Mouse (Mus musculus): ENCODE measurements around the gene Fam32a. TPM values are rescaled to one million over a fixed set of nuclear protein-coding genes. Genes with fewer than 3 reads are reported as not detected.

Fam32a gene
- 28.2 and 41.6 TPM in 2 replicates for total RNA-seq (2012; rRNA removed)

DNA sequence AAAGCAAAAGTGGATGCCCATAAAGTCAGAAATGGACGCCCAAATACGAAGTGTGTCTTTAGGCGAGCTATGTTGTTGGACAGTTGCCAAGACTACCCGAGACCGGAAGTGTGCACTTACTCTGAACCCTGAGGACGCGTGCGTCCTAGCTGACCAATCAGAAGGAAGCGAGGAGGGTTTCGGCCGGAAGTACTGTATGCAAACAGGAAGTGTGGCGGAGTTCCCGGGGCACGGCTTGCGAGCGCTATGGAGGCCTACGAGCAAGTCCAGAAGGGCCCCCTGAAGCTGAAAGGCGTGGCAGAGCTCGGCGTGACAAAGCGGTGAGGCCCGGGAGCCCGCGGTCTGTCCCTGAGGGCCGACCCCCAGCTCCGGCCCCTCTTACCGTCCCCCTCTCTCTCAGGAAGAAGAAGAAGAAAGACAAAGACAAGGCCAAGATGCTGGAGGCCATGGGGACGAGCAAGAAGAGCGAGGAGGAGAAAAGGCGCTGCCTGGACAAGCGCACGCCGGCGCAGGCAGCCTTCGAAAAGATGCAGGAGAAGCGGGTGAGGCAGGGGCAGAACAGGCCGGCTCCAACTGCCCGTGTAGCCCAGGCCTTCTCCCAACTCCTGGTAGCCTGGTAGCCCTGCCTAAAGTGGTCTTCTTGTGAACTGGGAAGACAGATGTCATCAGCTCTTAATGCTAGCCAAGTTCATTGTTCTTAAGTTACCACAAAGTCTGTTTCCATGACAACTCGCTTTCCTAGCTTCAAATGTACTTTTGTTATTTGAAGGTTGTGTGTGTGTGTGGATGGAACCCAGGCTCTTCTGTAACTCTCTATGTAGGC is at the start of gene Fam32a:
Fam32a (plus strand) TSS at position 190 of the 823 bp plus-strand sequence.
- Histone ChIP-seq H3K4me1 (ENCODE audit: control insufficient read depth in 2 of 2, insufficient read depth in 2 of 2, low read length in 2 of 2, poor library complexity in 1 of 2) (peaks cover 0 to 6% of the 10 kb centered on the region in 2 experiments; a peak in 2 of 4 replicates), H3K36me3 (ENCODE audit: control insufficient read depth, insufficient read depth, low read length, poor library complexity, severe bottlenecking) (peaks cover 9% of the 10 kb centered on the region; the same call in 1 of the 2 replicates), H3K9me3 (ENCODE audit: control insufficient read depth, insufficient read depth, low read depth, low read length) (no peaks in the 10 kb centered on the region), H3K9ac (ENCODE audit: insufficient read depth, low read depth, low read length, poor library complexity, severe bottlenecking) (peak within 1 kb of the TSS; percentile 88), H3K27ac (ENCODE audit: insufficient read depth, low read depth, low read length, poor library complexity, severe bottlenecking) (peak within 1 kb of the TSS; percentile 73), H3K4me3 (ENCODE audit: insufficient read depth in 1 of 2, low read depth in 1 of 2, low read length in 2 of 2, poor library complexity in 1 of 2, severe bottlenecking in 1 of 2) (peak within 1 kb of the TSS; percentile 78 to 83)
- in situ Hi-C loops (cut with MboI; ENCODE audit: low sequenced_read_pairs in 2 of 2, unreplicated experiment in 2 of 2), result no loop called here
- DNase-seq (ENCODE audit: low read depth, low spot score), result peak; percentile 94
- no peak for TF ChIP-seq CHD2 (IDR thresholded peaks at IDR 0.05; ENCODE audit: low read depth, low read length)
- peak; percentile 46; the same call in 1 of the 2 replicates for TF ChIP-seq HCFC1 (IDR thresholded peaks at IDR 0.05; ENCODE audit: borderline replicate concordance, insufficient read depth, low read length)
- TF ChIP-seq ZNF384 (IDR thresholded peaks at IDR 0.05; ENCODE audit: low read depth, low read length), result no peak

DNA sequence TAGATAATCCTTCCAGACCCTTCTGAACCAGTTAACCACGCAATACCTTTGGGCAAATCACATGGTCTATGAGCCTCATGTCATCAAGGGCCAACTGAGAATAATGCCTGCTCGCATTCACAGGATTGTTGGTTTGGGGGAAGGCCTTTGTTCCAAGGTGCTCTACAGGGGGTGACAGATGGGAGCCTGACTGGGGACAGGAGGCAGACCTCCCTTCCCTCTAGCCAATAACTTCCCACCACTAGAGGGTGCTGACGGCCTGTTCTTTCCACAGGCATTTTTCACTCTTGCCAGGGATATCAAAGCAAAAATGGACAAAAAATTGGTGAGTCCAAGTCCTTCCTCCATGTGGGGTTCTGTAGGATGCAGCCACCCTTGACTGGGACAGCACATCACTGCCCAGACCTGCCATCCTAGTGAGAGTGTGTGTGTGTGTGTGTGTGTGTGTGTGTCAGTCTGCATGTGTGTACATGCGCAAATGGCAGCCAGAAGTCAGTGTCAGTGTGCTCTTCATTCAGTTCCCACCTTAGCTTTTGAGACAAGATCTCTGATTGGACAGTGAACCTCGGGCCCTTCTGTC is 42.1 kb upstream of the Fam32a start:
- Histone ChIP-seq H3K9me3 (ENCODE audit: control insufficient read depth, insufficient read depth, low read depth, low read length) (no peaks in the 10 kb centered on the region), H3K4me3 (ENCODE audit: insufficient read depth in 1 of 2, low read depth in 1 of 2, low read length in 2 of 2, poor library complexity in 1 of 2, severe bottlenecking in 1 of 2) (no peak overlapping the region), H3K36me3 (ENCODE audit: control insufficient read depth, insufficient read depth, low read length, poor library complexity, severe bottlenecking) (peaks cover 52% of the 10 kb centered on the region), H3K27ac (ENCODE audit: insufficient read depth, low read depth, low read length, poor library complexity, severe bottlenecking) (no peak overlapping the region), H3K9ac (ENCODE audit: insufficient read depth, low read depth, low read length, poor library complexity, severe bottlenecking) (no peak overlapping the region), H3K4me1 (ENCODE audit: control insufficient read depth in 2 of 2, insufficient read depth in 2 of 2, low read length in 2 of 2, poor library complexity in 1 of 2) (no peaks in the 10 kb centered on the region)
- no peak for TF ChIP-seq MAFK (IDR thresholded peaks at IDR 0.05; ENCODE audit: insufficient read depth, low read depth, low read length)
- no peak for TF ChIP-seq ZNF384 (IDR thresholded peaks at IDR 0.05; ENCODE audit: low read depth, low read length)
- no peak for TF ChIP-seq HCFC1 (IDR thresholded peaks at IDR 0.05; ENCODE audit: borderline replicate concordance, insufficient read depth, low read length)
- no peak for TF ChIP-seq CHD2 (IDR thresholded peaks at IDR 0.05; ENCODE audit: low read depth, low read length)
- TF ChIP-seq ZC3H11A (IDR thresholded peaks at IDR 0.05; ENCODE audit: borderline replicate concordance, low read depth, low read length), result 0 out of 2 replicates have a peak, but pooled peaks have one; percentile 48
- in situ Hi-C loops (cut with MboI; ENCODE audit: low sequenced_read_pairs in 2 of 2, unreplicated experiment in 2 of 2), result no loop called here
- peak; percentile 40 for DNase-seq (ENCODE audit: low read depth, low spot score)

DNA sequence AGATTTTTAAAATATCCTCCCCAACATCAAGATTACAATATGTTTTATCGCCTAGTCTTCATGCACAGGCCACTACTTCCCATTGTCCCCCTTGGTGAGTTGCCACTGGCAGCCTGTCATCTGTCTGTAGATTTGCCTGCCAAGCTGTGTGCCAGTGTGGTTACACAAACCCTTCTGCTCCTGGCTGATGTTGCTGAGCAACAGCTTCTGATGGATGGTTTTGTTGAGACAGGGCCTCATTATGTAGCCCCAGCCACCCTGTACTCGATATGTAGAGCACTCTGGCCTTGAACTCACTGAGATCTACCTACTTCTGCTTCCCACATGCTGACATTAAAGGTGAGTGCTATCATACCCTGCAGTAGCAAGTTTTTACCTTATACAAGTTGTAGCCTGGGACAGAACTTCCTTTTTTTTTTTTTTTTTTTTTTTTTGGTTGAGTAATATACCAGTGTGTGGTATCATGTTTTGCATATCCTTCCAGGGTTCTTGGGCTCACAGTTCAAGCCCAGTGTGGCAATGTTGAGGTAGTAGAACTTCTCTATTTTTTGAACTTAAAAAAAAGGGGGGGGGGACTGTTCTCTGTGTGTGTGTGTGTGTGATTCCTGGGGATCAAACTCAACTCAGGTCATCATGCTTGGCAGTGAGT is 35.9 kb upstream of the Fam32a start:
- no peak for DNase-seq (ENCODE audit: low read depth, low spot score)
- H3K9ac ChIP-seq (ENCODE audit: insufficient read depth, low read depth, low read length, poor library complexity, severe bottlenecking), result no peak overlapping the region
- H3K36me3 ChIP-seq (ENCODE audit: control insufficient read depth, insufficient read depth, low read length, poor library complexity, severe bottlenecking), result peaks cover 16% of the 10 kb centered on the region
- H3K4me3 ChIP-seq (ENCODE audit: insufficient read depth in 1 of 2, low read depth in 1 of 2, low read length in 2 of 2, poor library complexity in 1 of 2, severe bottlenecking in 1 of 2), result no peak overlapping the region
- H3K9me3 ChIP-seq (ENCODE audit: control insufficient read depth, insufficient read depth, low read depth, low read length), result no peaks in the 10 kb centered on the region
- no peak overlapping the region for H3K27ac ChIP-seq (ENCODE audit: insufficient read depth, low read depth, low read length, poor library complexity, severe bottlenecking)
- H3K4me1 ChIP-seq (ENCODE audit: control insufficient read depth in 2 of 2, insufficient read depth in 2 of 2, low read length in 2 of 2, poor library complexity in 1 of 2), result no peaks in the 10 kb centered on the region
- in situ Hi-C loops (cut with MboI; ENCODE audit: low sequenced_read_pairs in 2 of 2, unreplicated experiment in 2 of 2), result no loop called here
- no peak for TF ChIP-seq ZC3H11A (IDR thresholded peaks at IDR 0.05; ENCODE audit: borderline replicate concordance, low read depth, low read length)

DNA sequence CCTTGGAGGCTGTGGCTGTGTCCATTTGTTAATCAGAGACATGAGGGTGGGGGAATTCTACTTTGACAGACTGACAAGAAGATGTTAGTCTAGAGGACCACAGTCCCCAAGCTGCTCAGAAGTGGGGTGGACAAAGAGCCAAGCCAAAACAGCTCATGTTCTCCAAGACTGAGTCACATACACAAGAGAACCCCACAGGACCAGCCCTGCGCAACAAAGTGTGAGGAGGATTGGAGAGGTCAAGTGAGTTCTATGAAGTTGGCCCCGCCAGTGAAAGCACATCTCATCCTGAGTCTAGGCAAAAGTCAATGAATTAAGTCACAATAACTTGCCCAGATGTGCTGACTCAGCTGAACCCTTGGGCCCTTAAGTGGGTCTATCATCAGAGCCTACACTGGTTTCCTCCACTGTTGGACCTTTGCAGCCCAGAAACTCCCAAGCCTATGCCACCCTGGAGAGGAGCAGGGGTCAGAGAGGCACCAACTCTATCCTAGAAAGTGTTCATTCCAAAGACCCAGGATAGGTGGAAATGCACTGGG is 31.7 kb upstream of the Fam32a start:
- Histone ChIP-seq H3K27ac (ENCODE audit: insufficient read depth, low read depth, low read length, poor library complexity, severe bottlenecking) (no peak overlapping the region), H3K4me1 (ENCODE audit: control insufficient read depth in 2 of 2, insufficient read depth in 2 of 2, low read length in 2 of 2, poor library complexity in 1 of 2) (no peaks in the 10 kb centered on the region), H3K4me3 (ENCODE audit: insufficient read depth in 1 of 2, low read depth in 1 of 2, low read length in 2 of 2, poor library complexity in 1 of 2, severe bottlenecking in 1 of 2) (no peak overlapping the region), H3K9ac (ENCODE audit: insufficient read depth, low read depth, low read length, poor library complexity, severe bottlenecking) (no peak overlapping the region), H3K9me3 (ENCODE audit: control insufficient read depth, insufficient read depth, low read depth, low read length) (no peaks in the 10 kb centered on the region), H3K36me3 (ENCODE audit: control insufficient read depth, insufficient read depth, low read length, poor library complexity, severe bottlenecking) (no peaks in the 10 kb centered on the region)
- no peak for DNase-seq (ENCODE audit: low read depth, low spot score)
- in situ Hi-C loops (cut with MboI; ENCODE audit: low sequenced_read_pairs in 2 of 2, unreplicated experiment in 2 of 2), result no loop called here
- TF ChIP-seq CHD2 (IDR thresholded peaks at IDR 0.05; ENCODE audit: low read depth, low read length) (no peak), MAFK (IDR thresholded peaks at IDR 0.05; ENCODE audit: insufficient read depth, low read depth, low read length) (peak; percentile 77)

Measured in ES-E14 (cell line).